Mouse (Mus musculus) hindlimb bud, embryonic 11.5 days (tissue): ENCODE measurements at regions not wholly inside any gene's neighbourhood (a gene's known extent, or its start where the extent isn't known, plus 50 kb on each side); places are given as distances from the start of the nearest gene placed in this dataset.

ENCODE experiments used
- DNase-seq: peaks from one replicate; pipeline ENCODE4 v3.0.0-alpha.2; 2012; ENCODE audit warnings: low read depth, low spot score; ENCODE audit errors: extremely low spot score

GRCm38 (mm10) chr10:119055199-119055785 is 184.6 kb downstream of the Cand1 start:
- DNase-seq = no peak

GRCm38 (mm10) chr10:119054191-119055175 is 184.5 kb upstream of the Dyrk2 start:
- no peak for DNase-seq

- DNase-seq = no peak
These were observed 182.5 kb upstream of the Dyrk2 start for GRCm38 (mm10) chr10:119052441-119053041.

GRCm38 (mm10) chr10:119051598-119051997 is 181.6 kb upstream of the Dyrk2 start:
- DNase-seq = no peak

GRCm38 (mm10) chr10:119050017-119050685 is 180.1 kb upstream of the Dyrk2 start:
- no peak for DNase-seq

GRCm38 (mm10) chr10:119048643-119049420 is 178.8 kb upstream of the Dyrk2 start:
- no peak for DNase-seq

GRCm38 (mm10) chr10:119045059-119045458 is 175.1 kb upstream of the Dyrk2 start:
- no peak for DNase-seq

- no peak for DNase-seq
These were observed 173.1 kb upstream of the Dyrk2 start for GRCm38 (mm10) chr10:119043069-119043468.

GRCm38 (mm10) chr10:119040205-119040604 is 170.2 kb upstream of the Dyrk2 start:
- no peak for DNase-seq

- no peak for DNase-seq
These were observed 169.7 kb upstream of the Dyrk2 start for GRCm38 (mm10) chr10:119039732-119040131.

- DNase-seq = no peak
These were observed 169.0 kb upstream of the Dyrk2 start for GRCm38 (mm10) chr10:119038991-119039390.

GRCm38 (mm10) chr10:119037781-119038180 is 167.8 kb upstream of the Dyrk2 start:
- no peak for DNase-seq

- DNase-seq = no peak
These were observed 165.9 kb upstream of the Dyrk2 start for GRCm38 (mm10) chr10:119035863-119036262.

GRCm38 (mm10) chr10:119034396-119034795 is 164.4 kb upstream of the Dyrk2 start:
- no peak for DNase-seq

- no peak for DNase-seq
These were observed 161.6 kb upstream of the Dyrk2 start for GRCm38 (mm10) chr10:119031282-119032275.

GRCm38 (mm10) chr10:119028480-119029137 is 158.6 kb upstream of the Dyrk2 start:
- no peak for DNase-seq

GRCm38 (mm10) chr10:119027241-119027901 is 157.4 kb upstream of the Dyrk2 start:
- no peak for DNase-seq

GRCm38 (mm10) chr10:119026291-119026690 is 156.3 kb upstream of the Dyrk2 start:
- no peak for DNase-seq
